Mouse (Mus musculus) MEL (cell line): ENCODE data around the gene Fam193b. TPM values are rescaled to one million over a fixed set of nuclear protein-coding genes. Genes with fewer than 3 reads are reported as not detected.

Experiments used
- DNase-seq: peaks from one replicate; pipeline ENCODE4 v3.0.0; 2011; ENCODE audit warnings: low read depth, low spot score
- H3K27ac ChIP-seq: 2 replicates; pipeline ENCODE4 v1.5.1; 2012; ENCODE audit warnings: low read depth, mild to moderate bottlenecking, control low read depth, low read length, moderate library complexity; ENCODE audit not compliant: control insufficient read depth
- H3K27me3 ChIP-seq, 2 experiments: fragments of 150-350 bp in 1 of 2; sonication (generic) in 1 of 2; 2 replicates each; pipeline ENCODE4 v1.6.1; 2012; ENCODE audit warnings: low read length in 2 of 2, mild to moderate bottlenecking in 2 of 2, improper control_type of control experiment in 1 of 2, moderate library complexity in 1 of 2; ENCODE audit not compliant: insufficient read depth in 2 of 2, control insufficient read depth in 1 of 2
- H3K36me3 ChIP-seq, 2 experiments: 2 replicates each; pipeline ENCODE4 v1.6.1; 2012 to 2014; ENCODE audit warnings: low read length in 2 of 2, improper control_type of control experiment in 1 of 2, inconsistent platforms in 1 of 2, mild to moderate bottlenecking in 1 of 2; ENCODE audit not compliant: insufficient read depth in 2 of 2, control insufficient read depth in 1 of 2
- H3K4me1 ChIP-seq, 2 experiments: fragments of 150-350 bp in 1 of 2; sonication (generic) in 1 of 2; 2 replicates each; pipeline ENCODE4 v1.6.1; 2012; ENCODE audit warnings: low read length in 2 of 2, improper control_type of control experiment in 1 of 2, mild to moderate bottlenecking in 1 of 2; ENCODE audit not compliant: insufficient read depth in 2 of 2, control insufficient read depth in 1 of 2
- H3K4me3 ChIP-seq, 2 experiments: fragments of 150-350 bp in 1 of 2; sonication (generic) in 1 of 2; 2 replicates each; pipeline ENCODE4 v1.5.1; 2012; ENCODE audit warnings: low read depth in 2 of 2, low read length in 2 of 2, mild to moderate bottlenecking in 2 of 2, moderate library complexity in 2 of 2, control low read depth in 1 of 2, improper control_type of control experiment in 1 of 2; ENCODE audit not compliant: control insufficient read depth in 1 of 2, insufficient read depth in 1 of 2
- H3K79me2 ChIP-seq: 2 replicates; pipeline ENCODE4 v1.6.1; 2012; ENCODE audit warnings: mild to moderate bottlenecking, low read length, moderate library complexity; ENCODE audit not compliant: control insufficient read depth, poor library complexity, insufficient read depth
- H3K9ac ChIP-seq: 2 replicates; pipeline ENCODE4 v1.6.1; 2012; ENCODE audit warnings: low read depth, mild to moderate bottlenecking, control low read depth, low read length, moderate library complexity; ENCODE audit not compliant: control insufficient read depth, poor library complexity, severe bottlenecking
- H3K9me3 ChIP-seq: fragments of 150-350 bp; sonication (generic); replicated peaks from 2 replicates; pipeline ENCODE4 v1.6.1; 2012; ENCODE audit warnings: mild to moderate bottlenecking, low read length, improper control_type of control experiment, moderate library complexity; ENCODE audit not compliant: insufficient read depth
- CHD1 ChIP-seq: IDR thresholded peaks from 2 replicates; pipeline ENCODE4 v1.6.1; 2012; ENCODE audit warnings: low read depth, mild to moderate bottlenecking, inconsistent platforms, low read length, improper control_type of control experiment
- CTCF ChIP-seq, 3 experiments: IDR thresholded peaks in 2 of 3; conservative IDR thresholded peaks in 1 of 3; 2 replicates each; pipeline ENCODE4 v1.5.1; 2011 to 2012; ENCODE audit warnings: low read length in 3 of 3, low read depth in 2 of 3, mild to moderate bottlenecking in 2 of 3, improper control_type of control experiment in 1 of 3, inconsistent platforms in 1 of 3, mixed read lengths in 1 of 3, moderate library complexity in 1 of 3; ENCODE audit not compliant: control insufficient read depth in 1 of 3, insufficient read depth in 1 of 3, poor library complexity in 1 of 3, severe bottlenecking in 1 of 3
- EP300 ChIP-seq, 2 experiments: IDR thresholded peaks; 2 replicates each; pipeline ENCODE4 v1.6.1; 2011; ENCODE audit warnings: improper control_type of control experiment in 2 of 2, low read length in 2 of 2, low read depth in 1 of 2, mild to moderate bottlenecking in 1 of 2
- ETS1 ChIP-seq: IDR thresholded peaks from 2 replicates; pipeline ENCODE4 v1.6.1; 2012; ENCODE audit warnings: low read depth, mild to moderate bottlenecking, inconsistent platforms, low read length, improper control_type of control experiment, moderate library complexity
- GABPA ChIP-seq: IDR thresholded peaks from 2 replicates; pipeline ENCODE4 v1.6.1; 2012; ENCODE audit warnings: low read depth, mild to moderate bottlenecking, inconsistent platforms, low read length, improper control_type of control experiment, moderate library complexity
- KAT2A ChIP-seq: conservative IDR thresholded peaks from 2 replicates; pipeline ENCODE4 v1.6.1; 2012; ENCODE audit warnings: low read depth, low read length, improper control_type of control experiment, inconsistent platforms
- MAFK ChIP-seq: IDR thresholded peaks from 2 replicates; pipeline ENCODE4 v1.6.1; 2011; ENCODE audit warnings: low read depth, mild to moderate bottlenecking, low read length, improper control_type of control experiment, borderline replicate concordance
- MAX ChIP-seq: IDR thresholded peaks from 2 replicates; pipeline ENCODE4 v1.6.1; 2011; ENCODE audit warnings: low read length, improper control_type of control experiment
- MAZ ChIP-seq: IDR thresholded peaks from 2 replicates; pipeline ENCODE4 v1.6.1; 2012; ENCODE audit warnings: low read depth, mild to moderate bottlenecking, inconsistent platforms, low read length, improper control_type of control experiment
- MYC ChIP-seq: IDR thresholded peaks from 2 replicates; pipeline ENCODE4 v1.6.1; 2011; ENCODE audit warnings: low read depth, mild to moderate bottlenecking, low read length, improper control_type of control experiment, moderate library complexity
- POLR2AphosphoS5 ChIP-seq: IDR thresholded peaks from 2 replicates; pipeline ENCODE4 v1.6.1; 2012; ENCODE audit warnings: low read depth, borderline replicate concordance, mild to moderate bottlenecking, inconsistent platforms, low read length, moderate library complexity, mixed read lengths
- RAD21 ChIP-seq: IDR thresholded peaks from 2 replicates; pipeline ENCODE4 v1.6.1; 2011; ENCODE audit warnings: mild to moderate bottlenecking, low read depth, low read length, improper control_type of control experiment
- RCOR1 ChIP-seq: IDR thresholded peaks from 2 replicates; pipeline ENCODE4 v1.6.1; 2012; ENCODE audit warnings: low read depth, mild to moderate bottlenecking, inconsistent platforms, low read length, improper control_type of control experiment
- SIN3A ChIP-seq: IDR thresholded peaks from 2 replicates; pipeline ENCODE4 v1.6.1; 2012; ENCODE audit warnings: low read length, improper control_type of control experiment, inconsistent platforms
- SMC3 ChIP-seq: IDR thresholded peaks from 2 replicates; pipeline ENCODE4 v1.6.1; 2011; ENCODE audit warnings: low read depth, low read length, improper control_type of control experiment
- TAL1 ChIP-seq: IDR thresholded peaks from 2 replicates; pipeline ENCODE4 v1.6.1; 2012; ENCODE audit warnings: mild to moderate bottlenecking, inconsistent platforms, low read length, moderate library complexity, mixed read lengths
- UBTF ChIP-seq: IDR thresholded peaks from 2 replicates; pipeline ENCODE4 v1.6.1; 2012; ENCODE audit warnings: low read depth, mild to moderate bottlenecking, inconsistent platforms, low read length, improper control_type of control experiment, moderate library complexity, borderline replicate concordance; ENCODE audit not compliant: insufficient read depth
- USF2 ChIP-seq, 2 experiments: IDR thresholded peaks; 2 replicates each; pipeline ENCODE4 v1.6.1; 2011 to 2012; ENCODE audit warnings: improper control_type of control experiment in 2 of 2, low read length in 2 of 2, borderline replicate concordance in 1 of 2, inconsistent platforms in 1 of 2, low read depth in 1 of 2, mild to moderate bottlenecking in 1 of 2; ENCODE audit not compliant: insufficient read depth in 1 of 2
- ZC3H11A ChIP-seq: IDR thresholded peaks from 2 replicates; pipeline ENCODE4 v1.6.1; 2012; ENCODE audit warnings: low read depth, mild to moderate bottlenecking, inconsistent platforms, low read length, improper control_type of control experiment
- ZKSCAN1 ChIP-seq: IDR thresholded peaks from 2 replicates; pipeline ENCODE4 v1.6.1; 2012; ENCODE audit warnings: low read depth, mild to moderate bottlenecking, inconsistent platforms, low read length, improper control_type of control experiment, moderate library complexity
- ZMIZ1 ChIP-seq: IDR thresholded peaks from 2 replicates; pipeline ENCODE4 v1.6.1; 2012; ENCODE audit warnings: low read depth, mild to moderate bottlenecking, inconsistent platforms, low read length, improper control_type of control experiment, moderate library complexity
- polyA plus RNA-seq, 2 experiments: library from polyadenylated mRNA; stranded (reverse) in 1 of 2; unstranded in 1 of 2; fragments of >175 nt in 1 of 2; fragments of >200 nt in 1 of 2; gene quantifications; 2 replicates each; pipeline versions ENCODE4 v1.2.1 to v1.2.4; 2012; ENCODE audit warnings: low replicate concordance in 2 of 2, low read depth in 1 of 2; ENCODE audit not compliant: insufficient read length in 2 of 2, insufficient read depth in 1 of 2, missing spikeins in 1 of 2
- total RNA-seq: library from RNA; depleted of rRNA; stranded (reverse); fragments of 300-350 nt; gene quantifications from 2 replicates; pipeline ENCODE4 v1.2.3, GENCODE M21; 2012

Fam193b gene
- total and polyA plus RNA-seq, 3 experiments = 11.9 to 38.7 TPM; not detected in 1

GRCm38 (mm10) chr13:55496661-55497060 is 74.3 kb downstream of the Fam193b start:
- no peaks in the 10 kb centered on the region for H3K79me2 ChIP-seq
- H3K36me3 ChIP-seq = peaks cover 0 to 11% of the 10 kb centered on the region in 2 experiments; a peak in 2 of 4 replicates
- TF ChIP-seq ETS1 (no peak), MAZ (no peak), ZMIZ1 (no peak), KAT2A (no peak), SMC3 (no peak), MAX (no peak), RCOR1 (no peak)
- H3K4me3 ChIP-seq = no peak overlapping the region
- H3K9me3 ChIP-seq = no peaks in the 10 kb centered on the region
- no peaks in the 10 kb centered on the region; a peak in 1 of 4 replicates for H3K27me3 ChIP-seq
- H3K9ac ChIP-seq = no peak overlapping the region
- no peak overlapping the region for H3K27ac ChIP-seq
- peaks cover 0 to 15% of the 10 kb centered on the region in 2 experiments; a peak in 2 of 4 replicates for H3K4me1 ChIP-seq
- no peak for DNase-seq

DNA sequence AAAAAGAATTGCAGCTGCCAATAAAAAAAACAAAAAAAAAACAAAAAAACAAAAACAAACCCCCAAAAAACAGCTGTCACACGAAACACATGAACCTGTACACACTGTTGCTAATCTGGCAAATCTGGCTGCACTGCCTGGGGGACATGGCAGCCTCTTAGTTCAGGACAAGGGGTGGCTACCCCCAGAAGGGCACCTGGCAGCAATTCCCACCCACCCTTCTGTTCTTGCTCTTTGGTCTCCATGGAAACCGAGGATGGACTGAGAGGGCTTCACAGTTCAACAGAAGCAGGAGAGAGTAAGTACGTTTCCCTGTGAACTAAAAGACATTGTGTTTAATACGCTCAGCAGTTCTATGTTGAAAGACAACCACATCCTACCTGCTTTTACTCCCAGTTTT is 75.2 kb downstream of the Fam193b start:
- Histone ChIP-seq H3K4me3 (no peak overlapping the region), H3K27me3 (no peaks in the 10 kb centered on the region; a peak in 1 of 4 replicates), H3K9me3 (no peaks in the 10 kb centered on the region), H3K27ac (no peak overlapping the region), H3K36me3 (peaks cover 0 to 11% of the 10 kb centered on the region in 2 experiments; a peak in 2 of 4 replicates), H3K79me2 (no peaks in the 10 kb centered on the region), H3K9ac (no peak overlapping the region), H3K4me1 (peaks cover 0 to 15% of the 10 kb centered on the region in 2 experiments; a peak in 2 of 4 replicates)
- TF ChIP-seq UBTF = no peak
- no peak for TF ChIP-seq MYC
- no peak for TF ChIP-seq ZKSCAN1
- TF ChIP-seq EP300 (IDR thresholded peaks at IDR 0.05; ENCODE audit: low read depth in 1 of 2, low read length in 2 of 2) = no peak
- TF ChIP-seq TAL1 = no peak
- TF ChIP-seq SIN3A = no peak
- no peak for TF ChIP-seq USF2 (IDR thresholded peaks at IDR 0.05; ENCODE audit: borderline replicate concordance in 1 of 2, insufficient read depth in 1 of 2, low read depth in 1 of 2, low read length in 2 of 2)
- TF ChIP-seq POLR2AphosphoS5 = no peak
- no peak for TF ChIP-seq CHD1
- no peak for TF ChIP-seq ZC3H11A
- TF ChIP-seq ZMIZ1 = no peak
- TF ChIP-seq MAFK = no peak
- no peak for TF ChIP-seq GABPA
- TF ChIP-seq RAD21 = no peak
- no peak for TF ChIP-seq CTCF (IDR thresholded peaks at IDR 0.05 in 2 of 3, conservative IDR thresholded peaks at IDR 0.05 in 1 of 3; ENCODE audit: control insufficient read depth in 1 of 3, insufficient read depth in 1 of 3, low read depth in 2 of 3, low read length in 3 of 3, poor library complexity in 1 of 3, severe bottlenecking in 1 of 3)
- no peak for DNase-seq
